Mouse (Mus musculus) ES-E14 (cell line): Measurements from ENCODE around the gene Sh3rf1.

Source experiments
- HCFC1 ChIP-seq: IDR thresholded peaks from 2 replicates; pipeline ENCODE4 v1.6.1; 2012; ENCODE audit warnings: low read length, inconsistent platforms, borderline replicate concordance; ENCODE audit not compliant: insufficient read depth
- MAFK ChIP-seq: IDR thresholded peaks from 2 replicates; pipeline ENCODE4 v1.6.1; 2014; ENCODE audit warnings: mild to moderate bottlenecking, low read depth, low read length, inconsistent platforms; ENCODE audit not compliant: insufficient read depth
- ZC3H11A ChIP-seq: IDR thresholded peaks from 2 replicates; pipeline ENCODE4 v1.6.1; 2012; ENCODE audit warnings: low read depth, mild to moderate bottlenecking, inconsistent platforms, low read length, borderline replicate concordance

DNA sequence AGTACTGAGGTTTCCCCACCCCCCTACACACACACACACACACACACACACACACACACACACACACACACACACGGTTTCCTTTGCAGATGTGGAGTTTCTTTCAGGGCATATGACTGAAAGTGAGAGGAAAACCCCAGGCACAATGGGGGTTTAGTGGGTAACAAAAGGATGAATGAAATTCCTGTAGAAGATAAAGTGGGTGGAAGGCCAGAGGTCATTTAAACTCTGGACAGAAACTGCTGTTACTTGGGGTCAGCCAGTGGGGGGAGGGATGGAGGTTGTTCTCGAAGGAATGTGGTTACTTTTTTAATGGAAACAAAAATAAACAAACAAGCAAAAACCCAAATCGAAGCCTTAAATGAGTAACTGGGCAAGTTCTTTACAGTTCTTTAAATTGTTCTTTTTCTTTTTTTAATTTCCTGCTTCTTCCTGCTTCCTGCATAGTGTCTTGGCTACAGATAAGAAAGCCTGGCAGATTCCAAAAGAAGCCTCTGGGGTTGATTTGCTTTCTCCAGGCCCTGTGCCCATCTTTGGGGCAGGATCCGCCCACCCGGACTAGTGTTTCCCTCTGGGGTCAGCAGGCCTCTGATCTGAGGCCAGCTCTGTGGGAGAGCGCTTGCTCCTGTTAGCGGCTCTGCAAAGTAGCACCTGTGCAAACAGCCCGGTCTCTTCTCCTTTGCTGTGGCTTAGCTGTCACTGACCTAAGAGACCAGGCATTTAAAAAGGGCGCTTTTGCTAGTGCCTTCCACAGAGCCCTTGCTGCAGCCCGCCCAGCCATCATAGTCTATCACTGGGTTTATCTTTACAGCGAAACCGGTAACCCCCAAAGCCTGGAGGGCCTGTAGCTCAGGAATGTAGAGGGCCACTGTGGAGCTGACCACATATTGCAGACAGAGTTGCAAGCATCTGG, 59.8 kb downstream of the Sh3rf1 start:
- TF ChIP-seq HCFC1: no peak
- TF ChIP-seq ZC3H11A: no peak
- no peak for TF ChIP-seq MAFK
